Mouse (Mus musculus): ENCODE results near the gene Plcb1. TPM values are rescaled to one million over a fixed set of nuclear protein-coding genes. Genes with fewer than 3 reads are reported as not detected.

Gene Plcb1
- polyA plus RNA-seq, 1 experiment from 2014 or later = 4.8 TPM

DNA sequence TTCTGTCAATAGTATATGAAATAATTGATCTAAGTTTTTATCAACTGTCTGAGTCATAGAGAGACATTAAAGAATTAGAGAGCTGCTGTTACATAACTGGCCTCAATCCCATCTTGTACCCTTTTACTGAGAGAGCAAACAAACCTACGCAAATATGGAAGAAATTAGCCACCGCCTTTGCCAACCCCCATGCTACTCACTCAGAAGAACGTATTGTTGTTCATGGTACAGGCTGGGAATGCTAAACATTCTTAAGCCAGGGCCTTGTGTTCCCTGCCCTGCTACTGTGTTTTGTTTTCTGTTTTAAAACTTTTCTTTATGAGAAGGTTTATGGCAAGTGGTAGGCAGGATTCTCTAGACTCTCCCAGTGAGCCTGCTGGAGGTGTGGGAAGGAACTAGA is 110.3 kb downstream of the Plcb1 start:
- H3K4me3 ChIP-seq = no peak overlapping the region
- H3K36me3 ChIP-seq = no peaks in the 10 kb centered on the region
- 74% methylated on average over 3 of the region's 3 CpGs for WGBS
- H3K27me3 ChIP-seq (ENCODE audit: low read depth, poor library complexity, severe bottlenecking) = no peaks in the 10 kb centered on the region
- H3K4me1 ChIP-seq = no peaks in the 10 kb centered on the region
- H3K9me3 ChIP-seq (replicated peaks) = no peaks in the 10 kb centered on the region
- no peak for DNase-seq (ENCODE audit: low spot score)
- no peak overlapping the region for H3K27ac ChIP-seq (replicated peaks)

DNA sequence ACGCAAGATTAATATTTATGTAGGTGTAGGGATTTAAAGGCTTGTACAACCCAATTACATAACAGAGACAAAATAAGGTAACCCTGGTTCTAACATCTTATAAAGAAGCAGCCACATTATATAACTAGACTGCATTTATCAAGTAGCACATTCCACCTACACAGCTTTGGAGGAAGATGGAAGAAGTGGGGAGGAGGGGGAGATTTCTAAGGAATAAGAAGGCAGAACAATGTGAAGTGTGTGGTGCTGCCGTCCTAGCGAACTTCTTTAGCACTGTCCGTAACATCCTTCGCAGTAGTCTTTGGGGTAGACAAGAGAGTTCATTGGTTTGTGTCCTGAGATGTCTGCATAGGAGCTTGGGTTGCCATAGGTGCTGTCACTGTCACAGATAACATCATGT is 111.2 kb downstream of the Plcb1 start:
- Histone ChIP-seq H3K36me3 (no peaks in the 10 kb centered on the region), H3K4me1 (no peaks in the 10 kb centered on the region), H3K9me3 (replicated peaks) (no peaks in the 10 kb centered on the region), H3K27me3 (ENCODE audit: low read depth, poor library complexity, severe bottlenecking) (no peaks in the 10 kb centered on the region), H3K27ac (replicated peaks) (no peak overlapping the region), H3K4me3 (no peak overlapping the region)
- 98% methylated on average over 5 of the region's 5 CpGs for WGBS
- no peak for DNase-seq (ENCODE audit: low spot score)

DNA sequence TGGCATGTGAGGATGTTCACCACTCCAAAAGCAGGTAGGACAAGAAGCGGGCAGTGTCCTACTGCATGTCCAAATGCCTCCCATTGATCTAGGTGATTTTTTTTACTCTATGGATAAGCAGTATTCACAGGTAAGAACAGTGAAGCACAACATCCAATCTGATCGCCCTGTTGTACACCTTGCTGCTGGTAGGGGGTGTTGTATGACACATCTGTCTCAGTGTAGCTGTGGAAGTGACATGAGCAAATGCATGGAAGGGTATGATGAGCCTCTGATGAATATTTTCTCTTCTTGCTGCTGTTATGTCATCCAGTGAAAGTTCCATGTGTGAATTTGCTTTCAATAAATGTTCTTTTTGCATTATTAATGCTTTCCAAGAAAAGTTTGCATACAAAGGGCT is 115.7 kb downstream of the Plcb1 start:
- no peaks in the 10 kb centered on the region for H3K36me3 ChIP-seq
- no peak for DNase-seq (ENCODE audit: low spot score)
- no peaks in the 10 kb centered on the region for H3K9me3 ChIP-seq (replicated peaks)
- 81% methylated on average over 2 of the region's 2 CpGs for whole genome bisulfite sequencing
- no peaks in the 10 kb centered on the region for H3K4me1 ChIP-seq
- H3K4me3 ChIP-seq = no peak overlapping the region
- H3K27ac ChIP-seq (replicated peaks) = no peak overlapping the region
- H3K27me3 ChIP-seq (ENCODE audit: low read depth, poor library complexity, severe bottlenecking) = no peaks in the 10 kb centered on the region

DNA sequence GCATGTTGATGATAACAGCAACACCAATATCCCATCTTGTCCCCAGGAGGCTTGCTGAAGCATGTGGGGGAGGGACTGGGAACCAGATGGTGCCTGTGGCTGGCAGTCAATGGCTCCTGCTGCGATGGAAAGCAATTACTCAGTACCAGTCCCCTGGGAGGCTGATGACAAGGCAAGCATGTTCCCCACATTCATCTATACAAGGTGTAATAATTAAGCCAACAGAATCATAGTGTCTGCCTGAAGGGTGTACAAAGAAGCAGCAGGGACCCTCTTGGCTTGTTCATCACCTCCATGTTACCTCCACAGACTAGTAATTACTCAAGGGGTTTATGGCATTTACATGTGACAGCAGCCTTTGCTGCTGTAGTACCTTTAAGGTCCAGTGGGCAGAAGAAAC is 125.0 kb downstream of the Plcb1 start:
- Histone ChIP-seq H3K36me3 (no peaks in the 10 kb centered on the region), H3K27ac (replicated peaks) (no peak overlapping the region), H3K9me3 (replicated peaks) (no peaks in the 10 kb centered on the region), H3K4me1 (no peaks in the 10 kb centered on the region), H3K4me3 (no peak overlapping the region), H3K27me3 (ENCODE audit: low read depth, poor library complexity, severe bottlenecking) (no peaks in the 10 kb centered on the region)
- peak; percentile 24 for DNase-seq (ENCODE audit: low spot score)
- WGBS = 71% methylated on average over 1 of the region's 1 CpGs

DNA sequence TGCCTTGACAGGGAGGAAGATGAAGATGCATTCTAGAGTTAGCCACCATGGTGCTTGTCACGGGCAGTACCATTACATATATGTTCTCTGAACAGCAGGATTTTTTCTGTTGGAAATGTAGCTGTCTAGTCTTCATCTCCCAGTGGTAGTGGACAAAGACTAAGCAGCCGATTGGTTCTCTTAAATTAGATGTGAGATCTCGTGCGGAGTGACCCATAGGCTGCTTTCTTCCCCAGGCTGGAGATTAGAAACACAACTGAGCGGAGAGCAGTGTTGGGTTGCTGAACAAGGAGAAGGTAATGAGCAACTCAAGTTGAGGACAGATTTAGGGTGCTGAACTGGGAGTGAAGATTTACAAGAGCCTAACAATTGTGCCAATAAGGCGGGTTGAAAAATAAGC is 125.5 kb downstream of the Plcb1 start:
- no peaks in the 10 kb centered on the region for H3K27me3 ChIP-seq (ENCODE audit: low read depth, poor library complexity, severe bottlenecking)
- no peaks in the 10 kb centered on the region for H3K4me1 ChIP-seq
- 86% methylated on average over 6 of the region's 6 CpGs for WGBS
- no peak overlapping the region for H3K4me3 ChIP-seq
- no peak overlapping the region for H3K27ac ChIP-seq (replicated peaks)
- H3K9me3 ChIP-seq (replicated peaks) = no peaks in the 10 kb centered on the region
- DNase-seq (ENCODE audit: low spot score) = no peak
- no peaks in the 10 kb centered on the region for H3K36me3 ChIP-seq

GRCm38 (mm10) chr2:134912616-134913015 is 126.7 kb downstream of the Plcb1 start:
- Histone ChIP-seq H3K4me1 (no peaks in the 10 kb centered on the region), H3K9me3 (replicated peaks) (no peaks in the 10 kb centered on the region), H3K36me3 (no peaks in the 10 kb centered on the region), H3K4me3 (no peak overlapping the region), H3K27me3 (ENCODE audit: low read depth, poor library complexity, severe bottlenecking) (no peaks in the 10 kb centered on the region), H3K27ac (replicated peaks) (no peak overlapping the region)
- WGBS = 90% methylated on average over 2 of the region's 2 CpGs
- DNase-seq (ENCODE audit: low spot score) = no peak

DNA sequence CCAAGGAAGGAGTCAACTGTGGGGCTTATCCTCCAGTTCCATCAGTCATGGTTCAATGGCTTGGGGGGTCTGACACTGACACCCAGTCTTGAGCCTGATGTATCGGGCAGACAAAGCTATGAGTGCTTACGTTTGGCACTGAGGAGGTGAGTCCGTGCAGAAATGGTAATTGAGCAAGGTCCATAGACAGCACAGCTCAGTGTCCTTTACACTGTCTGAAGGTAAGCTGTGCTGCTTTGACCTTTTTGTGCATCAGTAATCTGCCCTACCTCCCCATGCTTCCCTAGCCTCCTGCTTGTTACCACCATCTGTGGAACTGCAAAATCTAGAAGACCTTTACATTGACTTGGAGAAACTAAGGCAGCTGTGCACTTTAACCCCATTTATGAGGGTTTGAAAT is 127.7 kb downstream of the Plcb1 start:
- no peaks in the 10 kb centered on the region for H3K4me1 ChIP-seq
- no peaks in the 10 kb centered on the region for H3K27me3 ChIP-seq (ENCODE audit: low read depth, poor library complexity, severe bottlenecking)
- DNase-seq (ENCODE audit: low spot score) = no peak
- WGBS = 90% methylated on average over 3 of the region's 3 CpGs
- no peaks in the 10 kb centered on the region for H3K36me3 ChIP-seq
- H3K4me3 ChIP-seq = no peak overlapping the region
- no peak overlapping the region for H3K27ac ChIP-seq (replicated peaks)
- no peaks in the 10 kb centered on the region for H3K9me3 ChIP-seq (replicated peaks)

DNA sequence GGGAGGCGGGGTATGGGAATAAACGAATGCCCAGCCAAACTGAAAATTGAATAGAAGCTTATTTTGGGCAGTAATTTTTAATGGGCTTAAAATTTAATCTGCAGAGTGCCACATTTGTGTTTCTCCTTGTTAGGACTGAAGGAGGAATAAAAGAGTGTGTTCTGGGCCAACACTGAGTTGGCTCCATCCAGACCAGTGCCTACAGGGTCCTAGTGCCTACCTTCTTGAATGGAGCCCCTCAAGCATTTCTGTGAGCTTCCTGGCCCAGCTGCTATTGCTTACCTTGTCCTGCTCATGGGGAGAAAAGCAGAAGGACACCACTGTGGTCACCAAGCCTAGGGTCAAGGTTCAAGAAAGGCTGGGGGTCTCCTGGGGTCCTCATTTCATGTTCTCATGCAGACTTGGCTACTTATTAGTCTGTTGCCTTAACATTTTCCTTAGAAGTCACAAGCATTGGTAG is 128.3 kb downstream of the Plcb1 start:
- no peaks in the 10 kb centered on the region for H3K9me3 ChIP-seq (replicated peaks)
- H3K27me3 ChIP-seq (ENCODE audit: low read depth, poor library complexity, severe bottlenecking) = no peaks in the 10 kb centered on the region
- no peaks in the 10 kb centered on the region for H3K4me1 ChIP-seq
- H3K4me3 ChIP-seq = no peak overlapping the region
- H3K27ac ChIP-seq (replicated peaks) = no peak overlapping the region
- 90% methylated on average over 2 of the region's 2 CpGs for WGBS
- no peaks in the 10 kb centered on the region for H3K36me3 ChIP-seq
- DNase-seq (ENCODE audit: low spot score) = no peak

GRCm38 (mm10) chr2:134915035-134915434 is 129.2 kb downstream of the Plcb1 start:
- Histone ChIP-seq H3K36me3 (no peaks in the 10 kb centered on the region), H3K27me3 (ENCODE audit: low read depth, poor library complexity, severe bottlenecking) (no peaks in the 10 kb centered on the region), H3K9me3 (replicated peaks) (no peaks in the 10 kb centered on the region), H3K4me3 (no peak overlapping the region), H3K4me1 (no peaks in the 10 kb centered on the region), H3K27ac (replicated peaks) (no peak overlapping the region)
- WGBS = 83% methylated on average over 3 of the region's 3 CpGs
- no peak for DNase-seq (ENCODE audit: low spot score)

DNA sequence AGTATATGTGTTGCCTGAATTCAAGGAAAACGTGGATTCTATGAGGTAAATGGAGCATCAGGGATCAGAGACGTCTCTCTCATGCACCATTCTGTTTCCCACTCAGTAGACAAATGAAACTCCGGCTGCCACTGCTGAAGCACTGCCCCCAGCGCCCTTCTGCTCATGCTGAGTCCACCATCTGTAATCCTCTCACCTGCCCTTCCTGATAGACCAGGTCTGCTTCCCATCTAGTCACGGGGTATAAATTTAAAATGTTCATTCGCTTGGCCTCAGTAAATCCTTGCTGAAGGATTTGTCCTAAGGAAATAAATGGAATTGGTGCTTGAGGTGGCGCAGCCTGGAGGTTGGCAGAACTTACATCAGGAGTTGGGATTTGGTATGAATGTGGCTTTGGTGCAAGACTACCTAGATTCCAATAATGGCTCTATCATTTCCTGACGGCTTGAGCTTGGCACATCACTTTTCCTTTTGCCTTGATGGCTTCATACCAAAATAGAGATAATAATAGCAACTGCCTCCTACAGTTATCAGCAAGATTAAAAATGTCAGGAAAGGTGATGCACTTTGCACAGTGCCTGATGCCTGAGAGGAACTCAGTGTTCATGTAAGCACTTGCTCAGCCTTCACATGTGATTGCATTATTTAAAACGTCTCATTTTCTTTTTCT is 134.9 kb downstream of the Plcb1 start:
- no peaks in the 10 kb centered on the region for H3K4me1 ChIP-seq

DNA sequence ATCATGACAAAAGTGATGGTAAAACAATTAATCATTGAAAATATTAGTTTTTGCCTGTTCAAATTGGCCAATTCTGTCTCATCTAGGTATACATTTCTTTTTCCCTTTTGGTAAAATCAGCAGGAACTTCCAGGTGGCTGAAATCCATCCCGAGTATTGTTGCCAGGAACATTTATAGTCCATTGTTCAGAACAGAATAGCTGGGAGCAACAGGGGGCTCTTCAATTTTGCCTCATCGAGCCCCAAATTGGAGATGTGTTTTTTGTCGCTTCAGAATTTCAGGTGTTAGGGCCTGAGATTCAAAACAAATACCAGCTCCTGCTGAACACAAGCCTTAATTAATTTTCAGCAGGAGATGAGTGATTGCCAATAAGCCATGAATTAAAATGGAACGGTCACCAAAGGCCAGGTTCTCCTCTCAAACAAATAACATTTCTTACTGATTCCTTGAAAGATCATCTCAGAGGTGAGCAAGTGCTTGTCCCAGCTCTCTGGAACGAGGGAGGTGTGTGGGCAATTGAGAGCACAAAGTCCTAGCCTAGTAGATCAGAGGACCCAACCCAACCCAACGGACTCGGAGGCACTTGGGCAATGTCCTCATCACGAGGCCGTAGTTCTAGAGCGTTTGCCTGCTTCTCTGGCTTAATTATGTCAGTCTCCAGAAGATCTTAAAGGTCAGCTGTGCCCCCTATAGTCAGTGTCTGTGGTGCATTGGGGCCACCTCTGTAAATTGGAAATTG is 136.9 kb downstream of the Plcb1 start:
- WGBS = 80% methylated on average over 10 of the region's 10 CpGs
- Histone ChIP-seq H3K4me3 (no peak overlapping the region), H3K9me3 (replicated peaks) (no peaks in the 10 kb centered on the region), H3K27ac (replicated peaks) (no peak overlapping the region), H3K36me3 (no peaks in the 10 kb centered on the region), H3K27me3 (ENCODE audit: low read depth, poor library complexity, severe bottlenecking) (peaks cover 9% of the 10 kb centered on the region; the same call in 1 of the 2 replicates), H3K4me1 (peaks cover 8% of the 10 kb centered on the region)
- DNase-seq (ENCODE audit: low spot score) = no peak

More for the DNA sequence above, 134.9 kb downstream of the Plcb1 start:
- Histone ChIP-seq H3K27me3 (ENCODE audit: low read depth, poor library complexity, severe bottlenecking) (peaks cover 5% of the 10 kb centered on the region; the same call in 1 of the 2 replicates), H3K36me3 (no peaks in the 10 kb centered on the region), H3K27ac (replicated peaks) (no peak overlapping the region), H3K9me3 (replicated peaks) (no peaks in the 10 kb centered on the region), H3K4me3 (no peak overlapping the region)
- 87% methylated on average over 9 of the region's 9 CpGs for WGBS
- no peak for DNase-seq (ENCODE audit: low spot score)

GRCm38 (mm10) chr2:134924143-134924655 is 138.3 kb downstream of the Plcb1 start:
- no peak for DNase-seq (ENCODE audit: low spot score)
- WGBS = 91% methylated on average over 4 of the region's 4 CpGs
- Histone ChIP-seq H3K27ac (replicated peaks) (no peak overlapping the region), H3K9me3 (replicated peaks) (no peaks in the 10 kb centered on the region), H3K27me3 (ENCODE audit: low read depth, poor library complexity, severe bottlenecking) (peaks cover 14% of the 10 kb centered on the region), H3K4me1 (peaks cover 18% of the 10 kb centered on the region), H3K4me3 (no peak overlapping the region), H3K36me3 (no peaks in the 10 kb centered on the region)

GRCm38 (mm10) chr2:134926266-134926665 is 140.4 kb downstream of the Plcb1 start:
- 90% methylated on average over 1 of the region's 1 CpGs for WGBS
- no peak overlapping the region for H3K27ac ChIP-seq (replicated peaks)
- H3K9me3 ChIP-seq (replicated peaks) = no peaks in the 10 kb centered on the region
- no peak overlapping the region for H3K4me3 ChIP-seq
- H3K4me1 ChIP-seq = peaks cover 38% of the 10 kb centered on the region
- no peak for DNase-seq (ENCODE audit: low spot score)
- peaks cover 22% of the 10 kb centered on the region for H3K27me3 ChIP-seq (ENCODE audit: low read depth, poor library complexity, severe bottlenecking)
- H3K36me3 ChIP-seq = no peaks in the 10 kb centered on the region

All from midbrain, embryonic 10.5 days (tissue).